8 mouse cellular contexts compared by ENCODE assay signal in the genomic region with DNA sequence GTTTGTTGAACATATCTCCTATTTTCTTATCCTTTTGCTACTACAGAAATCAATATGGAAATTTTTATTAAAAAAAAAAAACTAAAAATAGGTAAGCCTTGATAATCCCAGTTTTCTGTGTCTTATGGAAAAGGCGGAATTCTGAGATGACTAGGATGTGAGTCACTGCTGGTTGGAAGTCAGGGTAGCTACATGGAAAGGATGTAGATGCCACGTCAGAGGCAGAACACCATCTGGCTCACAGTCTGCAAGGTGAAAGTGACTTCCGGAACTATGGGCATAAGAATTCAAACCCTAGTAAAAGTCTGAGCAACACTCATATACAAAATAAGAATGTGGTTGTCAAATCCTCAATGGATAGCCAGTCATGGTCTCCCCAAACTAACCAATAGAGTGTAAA.
"Had no signal": no experiment of that assay in that cellular context is flagged by ENCODE, and none has a peak within 500 bp of the region (broad histone marks: within the 10 kb centered on the region; RNA-seq: fewer than 3 reads in every experiment).

No protein-coding gene starts in this region.

- DNase-seq: liver, postnatal 0 days; lung, adult 2 months; lung, postnatal 14 days; lung, postnatal 36 days; right cerebral cortex, postnatal 14 days; thymus, adult 2 months; thymus, postnatal 25 days; thymus, postnatal 4 days had no signal
